Mouse (Mus musculus): ENCODE measurements at regions not wholly inside any gene's neighbourhood (a gene's known extent, or its start where the extent isn't known, plus 50 kb on each side); places are given as distances from the start of the nearest gene placed in this dataset.

GRCm38 (mm10) chr14:99535781-99536180 lies 237.3 kb downstream of the Klf5 start:
- peak; percentile 63 for DNase-seq

GRCm38 (mm10) chr14:99537286-99537685 lies 238.8 kb downstream of the Klf5 start:
- no peak for DNase-seq

GRCm38 (mm10) chr14:99541716-99542115 lies 243.2 kb downstream of the Klf5 start:
- no peak for DNase-seq

GRCm38 (mm10) chr14:99547931-99548330 lies 249.4 kb downstream of the Klf5 start:
- DNase-seq = no peak

GRCm38 (mm10) chr14:99548363-99549248 lies 250.1 kb downstream of the Klf5 start:
- DNase-seq = no peak

- DNase-seq = peak; percentile 62
Observed at GRCm38 (mm10) chr14:99564024-99564423, 265.5 kb downstream of the Klf5 start.

GRCm38 (mm10) chr14:99574146-99574545 lies 275.7 kb downstream of the Klf5 start:
- DNase-seq = no peak

GRCm38 (mm10) chr14:99578665-99579064 lies 280.2 kb downstream of the Klf5 start:
- peak; percentile 9 for DNase-seq

- DNase-seq = no peak
Observed at GRCm38 (mm10) chr14:99579271-99579759, 280.8 kb downstream of the Klf5 start.

- no peak for DNase-seq
Observed at GRCm38 (mm10) chr14:99579765-99580266, 281.3 kb downstream of the Klf5 start.

- DNase-seq = no peak
Observed at GRCm38 (mm10) chr14:99584144-99584543, 285.7 kb downstream of the Klf5 start.

GRCm38 (mm10) chr14:99586029-99586428 lies 287.5 kb downstream of the Klf5 start:
- no peak for DNase-seq

GRCm38 (mm10) chr14:99590854-99591470 lies 292.5 kb downstream of the Klf5 start:
- DNase-seq = no peak

GRCm38 (mm10) chr14:99592922-99593321 lies 294.4 kb downstream of the Klf5 start:
- DNase-seq = no peak

- no peak for DNase-seq
Observed at GRCm38 (mm10) chr14:99593864-99594263, 295.4 kb downstream of the Klf5 start.

- no peak for DNase-seq
Observed at GRCm38 (mm10) chr14:99601900-99602299, 303.4 kb downstream of the Klf5 start.

GRCm38 (mm10) chr14:99603257-99603656 lies 304.8 kb downstream of the Klf5 start:
- no peak for DNase-seq

- DNase-seq = no peak
Observed at GRCm38 (mm10) chr14:99605351-99606100, 307.0 kb downstream of the Klf5 start.

GRCm38 (mm10) chr14:99609003-99609402 lies 310.5 kb downstream of the Klf5 start:
- no peak for DNase-seq

- no peak for DNase-seq
Observed at GRCm38 (mm10) chr14:99611435-99611834, 312.9 kb downstream of the Klf5 start.

- no peak for DNase-seq
Observed at GRCm38 (mm10) chr14:99612114-99612513, 313.6 kb downstream of the Klf5 start.

- DNase-seq = no peak
Observed at GRCm38 (mm10) chr14:99614748-99615147, 316.3 kb downstream of the Klf5 start.
